Mouse (Mus musculus) forebrain, embryonic 15.5 days (tissue): ENCODE measurements around the gene Mrpl57. TPM values are rescaled to one million over a fixed set of nuclear protein-coding genes. Genes with fewer than 3 reads are reported as not detected.
"Not testable (repeated sequence)": the region's sequence is repeated elsewhere in the genome, so short reads cannot be mapped to it uniquely, and the experiment has no call there.

ENCODE experiments used
- ATAC-seq: fragments of 200-750 bp; cut with Nextera tagmentation; replicated peaks from 2 replicates; pipeline ENCODE4 v1.8.0; 2017; ENCODE audit warnings: mild to moderate bottlenecking, moderate TSS enrichment, moderate library complexity
- H3K27ac ChIP-seq: fragments of 300-500 bp; sonication (generic); replicated peaks from 2 replicates; pipeline ENCODE4 v1.5.1; 2015; ENCODE audit warnings: mild to moderate bottlenecking, inconsistent platforms
- H3K27me3 ChIP-seq: fragments of 300-500 bp; sonication (generic); 2 replicates; pipeline ENCODE4 v1.6.1; 2015; ENCODE audit warnings: inconsistent platforms
- H3K36me3 ChIP-seq: fragments of 300-500 bp; sonication (generic); 2 replicates; pipeline ENCODE4 v1.6.1; 2015; ENCODE audit warnings: mild to moderate bottlenecking, inconsistent platforms
- H3K4me1 ChIP-seq: fragments of 300-500 bp; sonication (generic); 2 replicates; pipeline ENCODE4 v1.6.1; 2015; ENCODE audit warnings: inconsistent platforms
- H3K4me2 ChIP-seq: fragments of 300-500 bp; sonication (generic); replicated peaks from 2 replicates; pipeline ENCODE4 v1.6.1; 2015; ENCODE audit warnings: mild to moderate bottlenecking, inconsistent platforms
- H3K4me3 ChIP-seq: fragments of 300-500 bp; sonication (generic); 2 replicates; pipeline ENCODE4 v1.5.1; 2015; ENCODE audit warnings: mild to moderate bottlenecking, inconsistent platforms
- H3K9ac ChIP-seq: fragments of 300-500 bp; sonication (generic); replicated peaks from 2 replicates; pipeline ENCODE4 v1.6.1; 2015; ENCODE audit warnings: mild to moderate bottlenecking, inconsistent platforms
- H3K9me3 ChIP-seq: fragments of 300-500 bp; sonication (generic); 2 replicates; pipeline ENCODE4 v1.6.1; 2016; ENCODE audit warnings: inconsistent platforms
- WGBS: fragments of 180-500 bp; shearing (Covaris S2); methylation state at CpG from one replicate; pipeline ENCODE4 v1.1.7; 2015; ENCODE audit warnings: mixed read lengths; 5-methylcytosine and 5-hydroxymethylcytosine counted together
- polyA plus RNA-seq: library from polyadenylated mRNA; unstranded; fragments of >200 nt; fragmentation: Nextera tagmentation; extraction: Ambion mirVana; gene quantifications from 2 replicates; pipeline ENCODE4 v1.2.1, GENCODE M21; 2015

Gene Mrpl57
- polyA plus RNA-seq, 1 experiment from 2014 or later, result 130 TPM

GRCm38 (mm10) chr14:57827284-57827683 lies 1.2 kb downstream of the Mrpl57 start:
- Histone ChIP-seq H3K9ac (peak overlapping the region; percentile 86), H3K4me3 (peak overlapping the region; percentile 87), H3K4me1 (peaks cover 25% of the 10 kb centered on the region), H3K4me2 (peak overlapping the region; percentile 69), H3K36me3 (0 out of 2 replicates have a peak, but pooled peaks cover 4% of the 10 kb centered on the region), H3K27me3 (no peaks in the 10 kb centered on the region), H3K9me3 (no peaks in the 10 kb centered on the region), H3K27ac (no peak overlapping the region)
- WGBS, result 63% methylated on average over 1 of the region's 1 CpGs
- ATAC-seq, result no peak

- H3K9me3 ChIP-seq, result no peaks in the 10 kb centered on the region
- H3K27ac ChIP-seq, result no peak overlapping the region
- H3K4me2 ChIP-seq, result no peak overlapping the region
- no peak overlapping the region for H3K4me3 ChIP-seq
- no peak for ATAC-seq
- WGBS, result 93% methylated on average over 2 of the region's 2 CpGs
- H3K4me1 ChIP-seq, result no peaks in the 10 kb centered on the region
- peaks cover 33% of the 10 kb centered on the region for H3K36me3 ChIP-seq
- no peak overlapping the region for H3K9ac ChIP-seq
- H3K27me3 ChIP-seq, result no peaks in the 10 kb centered on the region
Observed at GRCm38 (mm10) chr14:57833526-57833925, 7.5 kb downstream of the Mrpl57 start.

- Histone ChIP-seq H3K36me3 (peaks cover 44% of the 10 kb centered on the region), H3K27ac (no peak overlapping the region)
Observed at GRCm38 (mm10) chr14:57835157-57835556, 9.1 kb downstream of the Mrpl57 start.

GRCm38 (mm10) chr14:57844535-57844934 lies 18.5 kb downstream of the Mrpl57 start:
- no peak overlapping the region for H3K4me2 ChIP-seq
- no peak overlapping the region for H3K4me3 ChIP-seq
- H3K4me1 ChIP-seq, result no peaks in the 10 kb centered on the region
- H3K9me3 ChIP-seq, result no peaks in the 10 kb centered on the region
- H3K27ac ChIP-seq, result no peak overlapping the region
- peaks cover 50% of the 10 kb centered on the region for H3K36me3 ChIP-seq
- ATAC-seq, result no peak
- no peaks in the 10 kb centered on the region for H3K27me3 ChIP-seq
- no peak overlapping the region for H3K9ac ChIP-seq
- 93% methylated on average over 3 of the region's 3 CpGs for WGBS

More at GRCm38 (mm10) chr14:57835157-57835556, 9.1 kb downstream of the Mrpl57 start:
- H3K4me1 ChIP-seq, result no peaks in the 10 kb centered on the region
- WGBS, result 92% methylated on average over 10 of the region's 10 CpGs
- H3K9ac ChIP-seq, result no peak overlapping the region
- no peak for ATAC-seq
- no peaks in the 10 kb centered on the region for H3K27me3 ChIP-seq
- no peak overlapping the region for H3K4me3 ChIP-seq
- H3K9me3 ChIP-seq, result no peaks in the 10 kb centered on the region
- H3K4me2 ChIP-seq, result no peak overlapping the region

GRCm38 (mm10) chr14:57848061-57848460 lies 22.0 kb downstream of the Mrpl57 start:
- H3K9ac ChIP-seq, H3K4me3 ChIP-seq, H3K4me2 ChIP-seq, H3K27ac ChIP-seq, H3K9me3 ChIP-seq, H3K4me1 ChIP-seq, H3K27me3 ChIP-seq, ATAC-seq: not testable (repeated sequence)
- WGBS, result 84% methylated on average over 5 of the region's 5 CpGs
- H3K36me3 ChIP-seq, result peaks cover 43% of the 10 kb centered on the region

GRCm38 (mm10) chr14:57848646-57849045 lies 22.6 kb downstream of the Mrpl57 start:
- Histone ChIP-seq H3K4me1 (no peaks in the 10 kb centered on the region), H3K27me3 (no peaks in the 10 kb centered on the region), H3K27ac (no peak overlapping the region), H3K9me3 (no peaks in the 10 kb centered on the region), H3K36me3 (peaks cover 43% of the 10 kb centered on the region), H3K4me3 (no peak overlapping the region), H3K4me2 (no peak overlapping the region), H3K9ac (no peak overlapping the region)
- 95% methylated on average over 2 of the region's 2 CpGs for WGBS
- no peak for ATAC-seq

GRCm38 (mm10) chr14:57850330-57850729 lies 24.3 kb downstream of the Mrpl57 start:
- 91% methylated on average over 3 of the region's 3 CpGs for WGBS
- H3K9me3 ChIP-seq, result no peaks in the 10 kb centered on the region
- peaks cover 34% of the 10 kb centered on the region for H3K36me3 ChIP-seq
- H3K27me3 ChIP-seq, result no peaks in the 10 kb centered on the region
- no peak overlapping the region for H3K4me2 ChIP-seq
- ATAC-seq, result no peak
- no peak overlapping the region for H3K27ac ChIP-seq
- no peak overlapping the region for H3K9ac ChIP-seq
- H3K4me3 ChIP-seq, result no peak overlapping the region
- H3K4me1 ChIP-seq, result no peaks in the 10 kb centered on the region

GRCm38 (mm10) chr14:57852961-57853360 lies 26.9 kb downstream of the Mrpl57 start:
- Histone ChIP-seq H3K36me3 (peaks cover 29% of the 10 kb centered on the region; the same call in 1 of the 2 replicates), H3K9ac (no peak overlapping the region), H3K27me3 (no peaks in the 10 kb centered on the region), H3K9me3 (no peaks in the 10 kb centered on the region), H3K4me3 (no peak overlapping the region), H3K4me2 (no peak overlapping the region), H3K27ac (no peak overlapping the region), H3K4me1 (no peaks in the 10 kb centered on the region)
- no peak for ATAC-seq
- WGBS, result 57% methylated on average over 2 of the region's 2 CpGs

GRCm38 (mm10) chr14:57856037-57856436 lies 30.0 kb downstream of the Mrpl57 start:
- not testable (repeated sequence) for ATAC-seq, H3K4me2 ChIP-seq, H3K4me3 ChIP-seq, H3K27ac ChIP-seq, H3K4me1 ChIP-seq, H3K9me3 ChIP-seq, H3K9ac ChIP-seq, H3K27me3 ChIP-seq
- peaks cover 21% of the 10 kb centered on the region; the same call in 1 of the 2 replicates for H3K36me3 ChIP-seq

GRCm38 (mm10) chr14:57858601-57859000 lies 32.6 kb downstream of the Mrpl57 start:
- no peak overlapping the region for H3K27ac ChIP-seq
- no peak overlapping the region for H3K4me3 ChIP-seq
- no peak overlapping the region for H3K4me2 ChIP-seq
- no peak overlapping the region for H3K9ac ChIP-seq
- H3K9me3 ChIP-seq, result no peaks in the 10 kb centered on the region
- H3K36me3 ChIP-seq, result peaks cover 19% of the 10 kb centered on the region; the same call in 1 of the 2 replicates
- no peaks in the 10 kb centered on the region for H3K27me3 ChIP-seq
- no peak for ATAC-seq
- no peaks in the 10 kb centered on the region for H3K4me1 ChIP-seq
- 94% methylated on average over 2 of the region's 2 CpGs for WGBS

GRCm38 (mm10) chr14:57859520-57859919 lies 33.5 kb downstream of the Mrpl57 start:
- Histone ChIP-seq H3K27me3 (no peaks in the 10 kb centered on the region), H3K9ac (no peak overlapping the region), H3K4me3 (no peak overlapping the region), H3K27ac (no peak overlapping the region), H3K9me3 (no peaks in the 10 kb centered on the region), H3K4me1 (no peaks in the 10 kb centered on the region), H3K4me2 (no peak overlapping the region), H3K36me3 (peaks cover 25% of the 10 kb centered on the region; the same call in 1 of the 2 replicates)
- no peak for ATAC-seq

- 83% methylated on average over 4 of the region's 4 CpGs for WGBS
- Histone ChIP-seq H3K36me3 (peaks cover 28% of the 10 kb centered on the region), H3K27ac (no peak overlapping the region), H3K4me2 (no peak overlapping the region), H3K9me3 (no peaks in the 10 kb centered on the region), H3K27me3 (no peaks in the 10 kb centered on the region), H3K9ac (no peak overlapping the region), H3K4me3 (no peak overlapping the region), H3K4me1 (no peaks in the 10 kb centered on the region)
- no peak for ATAC-seq
Observed at GRCm38 (mm10) chr14:57861987-57862412, 36.0 kb downstream of the Mrpl57 start.

GRCm38 (mm10) chr14:57863129-57863528 lies 37.1 kb downstream of the Mrpl57 start:
- Histone ChIP-seq H3K4me1 (no peaks in the 10 kb centered on the region), H3K4me3 (no peak overlapping the region), H3K36me3 (peaks cover 28% of the 10 kb centered on the region), H3K9ac (no peak overlapping the region), H3K9me3 (no peaks in the 10 kb centered on the region), H3K27me3 (no peaks in the 10 kb centered on the region), H3K4me2 (no peak overlapping the region), H3K27ac (no peak overlapping the region)
- no peak for ATAC-seq
- 88% methylated on average over 2 of the region's 2 CpGs for WGBS
